Mouse (Mus musculus) forebrain, embryonic 10.5 days (tissue): ENCODE data around the gene Kremen1. TPM values are rescaled to one million over a fixed set of nuclear protein-coding genes. Genes with fewer than 3 reads are reported as not detected.
A peak's percentile ranks its signal among the peaks of the same experiment; 100 is the strongest.

ENCODE experiments used
- DNase-seq: peaks from one replicate; pipeline ENCODE4 v3.0.0-alpha.2; 2017; ENCODE audit warnings: low spot score; ENCODE audit errors: extremely low spot score
- H3K27ac ChIP-seq: fragments of 300-500 bp; sonication (generic); 2 replicates; pipeline ENCODE4 v1.5.1; 2016; ENCODE audit warnings: mild to moderate bottlenecking
- H3K27me3 ChIP-seq: fragments of 300-500 bp; sonication (generic); 2 replicates; pipeline ENCODE4 v1.6.1; 2016; ENCODE audit warnings: mild to moderate bottlenecking; ENCODE audit not compliant: poor library complexity, severe bottlenecking
- H3K36me3 ChIP-seq: fragments of 300-500 bp; sonication (generic); replicated peaks from 2 replicates; pipeline ENCODE4 v1.6.1; 2016; ENCODE audit warnings: mild to moderate bottlenecking, moderate library complexity
- H3K4me1 ChIP-seq: fragments of 300-500 bp; sonication (generic); 2 replicates; pipeline ENCODE4 v1.6.1; 2016
- H3K4me3 ChIP-seq: fragments of 300-500 bp; sonication (generic); 2 replicates; pipeline ENCODE4 v1.5.1; 2016; ENCODE audit warnings: mild to moderate bottlenecking, moderate library complexity
- H3K9me3 ChIP-seq: fragments of 300-500 bp; sonication (generic); 2 replicates; pipeline ENCODE4 v1.6.1; 2016; ENCODE audit warnings: mild to moderate bottlenecking, moderate library complexity
- WGBS: fragments of 180-500 bp; shearing (Covaris S2); methylation state at CpG from one replicate; pipeline ENCODE4 v1.1.7; 2016; 5-methylcytosine and 5-hydroxymethylcytosine counted together
- polyA plus RNA-seq: library from polyadenylated mRNA; unstranded; fragments of >200 nt; fragmentation: Nextera tagmentation; extraction: Ambion mirVana; gene quantifications from 2 replicates; pipeline ENCODE4 v1.2.1, GENCODE M21; 2016

Kremen1 gene
- polyA plus RNA-seq, 1 experiment from 2014 or later, result 11.4 TPM

- Histone ChIP-seq H3K9me3 (no peaks in the 10 kb centered on the region), H3K36me3 (peaks cover 31% of the 10 kb centered on the region), H3K4me1 (peaks cover 23% of the 10 kb centered on the region), H3K27me3 (no peaks in the 10 kb centered on the region), H3K4me3 (no peak overlapping the region), H3K27ac (peak overlapping the region; percentile 60)
- WGBS, result 67% methylated on average over 7 of the region's 7 CpGs
- no peak for DNase-seq
Observed at GRCm38 (mm10) chr11:5196583-5196982, 64.8 kb downstream of the Kremen1 start.

GRCm38 (mm10) chr11:5193576-5193881 lies 67.8 kb downstream of the Kremen1 start:
- peaks cover 29% of the 10 kb centered on the region for H3K36me3 ChIP-seq
- H3K4me1 ChIP-seq, result peaks cover 41% of the 10 kb centered on the region
- H3K27ac ChIP-seq, result peak overlapping the region; percentile 48; the same call in 1 of the 2 replicates
- no peaks in the 10 kb centered on the region for H3K27me3 ChIP-seq
- H3K9me3 ChIP-seq, result no peaks in the 10 kb centered on the region
- no peak overlapping the region for H3K4me3 ChIP-seq
- DNase-seq, result no peak
- 71% methylated on average over 1 of the region's 1 CpGs for WGBS

GRCm38 (mm10) chr11:5192840-5193575 lies 68.3 kb downstream of the Kremen1 start:
- Histone ChIP-seq H3K27me3 (no peaks in the 10 kb centered on the region), H3K4me1 (peaks cover 41% of the 10 kb centered on the region), H3K9me3 (no peaks in the 10 kb centered on the region), H3K27ac (peak overlapping the region; percentile 48; the same call in 1 of the 2 replicates), H3K4me3 (no peak overlapping the region), H3K36me3 (peaks cover 25% of the 10 kb centered on the region)
- 84% methylated on average over 8 of the region's 8 CpGs for WGBS
- DNase-seq, result no peak

GRCm38 (mm10) chr11:5192084-5192516 lies 69.3 kb downstream of the Kremen1 start:
- no peak for DNase-seq
- H3K9me3 ChIP-seq, result no peaks in the 10 kb centered on the region
- H3K4me3 ChIP-seq, result no peak overlapping the region
- H3K27ac ChIP-seq, result peak overlapping the region; percentile 35
- peaks cover 44% of the 10 kb centered on the region for H3K4me1 ChIP-seq
- 71% methylated on average over 9 of the region's 9 CpGs for WGBS
- no peaks in the 10 kb centered on the region for H3K27me3 ChIP-seq
- H3K36me3 ChIP-seq, result peaks cover 17% of the 10 kb centered on the region

- Histone ChIP-seq H3K27me3 (no peaks in the 10 kb centered on the region), H3K27ac (peak overlapping the region; percentile 51), H3K4me3 (no peak overlapping the region), H3K36me3 (peaks cover 13% of the 10 kb centered on the region), H3K4me1 (peaks cover 44% of the 10 kb centered on the region), H3K9me3 (no peaks in the 10 kb centered on the region)
- 62% methylated on average over 9 of the region's 9 CpGs for WGBS
- no peak for DNase-seq
Observed at GRCm38 (mm10) chr11:5189239-5189933, 72.0 kb downstream of the Kremen1 start.

GRCm38 (mm10) chr11:5188170-5188569 lies 73.2 kb downstream of the Kremen1 start:
- Histone ChIP-seq H3K4me1 (peaks cover 52% of the 10 kb centered on the region), H3K36me3 (0 out of 2 replicates have a peak, but pooled peaks cover 8% of the 10 kb centered on the region), H3K27ac (no peak overlapping the region), H3K9me3 (no peaks in the 10 kb centered on the region), H3K27me3 (no peaks in the 10 kb centered on the region), H3K4me3 (no peak overlapping the region)
- 91% methylated on average over 4 of the region's 4 CpGs for WGBS
- DNase-seq, result no peak

- peak overlapping the region; percentile 80 for H3K27ac ChIP-seq
- DNase-seq, result no peak
- no peaks in the 10 kb centered on the region for H3K9me3 ChIP-seq
- no peak overlapping the region for H3K4me3 ChIP-seq
- H3K36me3 ChIP-seq, result no peaks in the 10 kb centered on the region
- H3K27me3 ChIP-seq, result no peaks in the 10 kb centered on the region
- 75% methylated on average over 9 of the region's 9 CpGs for WGBS
- H3K4me1 ChIP-seq, result peaks cover 42% of the 10 kb centered on the region
Observed at GRCm38 (mm10) chr11:5184832-5185231, 76.5 kb downstream of the Kremen1 start.

- 24% methylated on average over 9 of the region's 9 CpGs for WGBS
- H3K4me1 ChIP-seq, result peaks cover 36% of the 10 kb centered on the region
- H3K4me3 ChIP-seq, result peak overlapping the region; percentile 13; the same call in 1 of the 2 replicates
- peak overlapping the region; percentile 80 for H3K27ac ChIP-seq
- H3K9me3 ChIP-seq, result no peaks in the 10 kb centered on the region
- no peaks in the 10 kb centered on the region for H3K27me3 ChIP-seq
- DNase-seq, result peak; percentile 43
- H3K36me3 ChIP-seq, result no peaks in the 10 kb centered on the region
Observed at GRCm38 (mm10) chr11:5184250-5184649, 77.1 kb downstream of the Kremen1 start.

GRCm38 (mm10) chr11:5182870-5183269 lies 78.5 kb downstream of the Kremen1 start:
- no peak for DNase-seq
- WGBS, result 74% methylated on average over 4 of the region's 4 CpGs
- no peaks in the 10 kb centered on the region for H3K36me3 ChIP-seq
- no peak overlapping the region for H3K4me3 ChIP-seq
- 0 out of 2 replicates have a peak, but pooled peaks cover 6% of the 10 kb centered on the region for H3K27me3 ChIP-seq
- no peak overlapping the region for H3K27ac ChIP-seq
- H3K9me3 ChIP-seq, result no peaks in the 10 kb centered on the region
- H3K4me1 ChIP-seq, result peaks cover 36% of the 10 kb centered on the region

GRCm38 (mm10) chr11:5181850-5182404 lies 79.4 kb downstream of the Kremen1 start:
- 23% methylated on average over 13 of the region's 13 CpGs for WGBS
- Histone ChIP-seq H3K27ac (peak overlapping the region; percentile 53; the same call in 1 of the 2 replicates), H3K4me1 (peaks cover 34% of the 10 kb centered on the region), H3K4me3 (no peak overlapping the region), H3K9me3 (no peaks in the 10 kb centered on the region), H3K27me3 (0 out of 2 replicates have a peak, but pooled peaks cover 6% of the 10 kb centered on the region), H3K36me3 (no peaks in the 10 kb centered on the region)
- DNase-seq, result peak; percentile 86

- 60% methylated on average over 8 of the region's 8 CpGs for WGBS
- DNase-seq, result no peak
- Histone ChIP-seq H3K27ac (no peak overlapping the region), H3K36me3 (no peaks in the 10 kb centered on the region), H3K4me1 (peaks cover 25% of the 10 kb centered on the region), H3K9me3 (no peaks in the 10 kb centered on the region), H3K4me3 (no peak overlapping the region), H3K27me3 (0 out of 2 replicates have a peak, but pooled peaks cover 6% of the 10 kb centered on the region)
Observed at GRCm38 (mm10) chr11:5179391-5179790, 82.0 kb downstream of the Kremen1 start.

- Histone ChIP-seq H3K4me1 (peaks cover 34% of the 10 kb centered on the region), H3K9me3 (no peaks in the 10 kb centered on the region), H3K27ac (peak overlapping the region; percentile 52; the same call in 1 of the 2 replicates), H3K27me3 (0 out of 2 replicates have a peak, but pooled peaks cover 6% of the 10 kb centered on the region), H3K36me3 (no peaks in the 10 kb centered on the region), H3K4me3 (no peak overlapping the region)
- 76% methylated on average over 12 of the region's 12 CpGs for WGBS
- DNase-seq, result no peak
Observed at GRCm38 (mm10) chr11:5177171-5177570, 84.2 kb downstream of the Kremen1 start.
